Mouse (Mus musculus) heart, adult 2 months (tissue): ENCODE measurements around the gene Stmnd1.

Source experiments
- CTCF ChIP-seq: fragments of 200-600 bp; IDR thresholded peaks from 2 replicates; pipeline ENCODE4 v1.8.1; 2022; ENCODE audit warnings: antibody characterized with exemption, mild to moderate bottlenecking, moderate library complexity
- EP300 ChIP-seq: fragments of 200-500 bp; IDR thresholded peaks from 2 replicates; pipeline ENCODE4 v1.6.1; 2011; ENCODE audit warnings: low read depth, low read length, control low read depth; ENCODE audit not compliant: insufficient read depth
- POLR2A ChIP-seq: fragments of 200-500 bp; IDR thresholded peaks from 2 replicates; pipeline ENCODE4 v1.6.1; 2011; ENCODE audit warnings: mild to moderate bottlenecking, low read depth, low read length, control low read depth; ENCODE audit not compliant: insufficient read depth

- TF ChIP-seq EP300 (no peak), CTCF (no peak), POLR2A (no peak)
Observed at GRCm38 (mm10) chr13:46272811-46273452, 589 bp upstream of the Stmnd1 start.
